Mouse (Mus musculus): ENCODE measurements at regions not wholly inside any gene's neighbourhood (a gene's known extent, or its start where the extent isn't known, plus 50 kb on each side); places are given as distances from the start of the nearest gene placed in this dataset.

DNA sequence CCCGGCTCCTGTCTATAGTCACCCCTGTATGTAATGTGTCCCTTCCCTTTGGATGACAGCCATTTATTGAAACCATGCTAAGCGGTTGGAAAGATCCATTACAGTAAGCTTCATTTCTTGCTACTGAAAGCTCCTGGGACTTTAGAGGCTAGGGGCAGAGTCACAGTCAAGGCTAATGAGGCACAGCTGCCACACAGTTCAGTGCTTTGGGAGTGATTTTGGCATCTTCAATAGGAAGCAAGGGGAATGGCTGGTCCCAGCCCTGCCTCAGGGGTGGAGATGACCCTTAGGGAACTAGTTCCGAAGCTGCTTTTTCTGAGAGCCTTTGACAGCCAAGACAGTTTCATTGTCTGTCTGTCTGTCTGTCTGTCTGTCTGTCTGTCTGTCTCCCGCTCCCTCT lies 128.2 kb downstream of the 1500009L16Rik start:
- TF ChIP-seq CTCF (IDR thresholded peaks at IDR 0.05; ENCODE audit: low read depth, low read length) (no peak), TAL1 (conservative IDR thresholded peaks at IDR 0.05; ENCODE audit: low read depth, low read length) (no peak), GATA1 (IDR thresholded peaks at IDR 0.05; ENCODE audit: borderline replicate concordance, low read length) (no peak), POLR2AphosphoS5 (IDR thresholded peaks at IDR 0.05; ENCODE audit: insufficient replicate concordance, low read depth, low read length) (no peak), GATA2 (IDR thresholded peaks at IDR 0.05; ENCODE audit: borderline replicate concordance, low read depth, low read length) (no peak)

Data from G1E (cell line).